Mouse (Mus musculus) embryonic facial prominence, embryonic 10.5 days (tissue): Measurements from ENCODE around the gene Zfp13. TPM values are rescaled to one million over a fixed set of nuclear protein-coding genes. Genes with fewer than 3 reads are reported as not detected.
A peak's percentile ranks its signal among the peaks of the same experiment; 100 is the strongest.

Source experiments
- DNase-seq: peaks from one replicate; pipeline ENCODE4 v3.0.0-alpha.2; 2017; ENCODE audit warnings: low spot score
- H3K27ac ChIP-seq: fragments of 300-500 bp; sonication (generic); replicated peaks from 2 replicates; pipeline ENCODE4 v1.5.1; 2016; ENCODE audit warnings: mild to moderate bottlenecking
- H3K27me3 ChIP-seq: fragments of 300-500 bp; sonication (generic); replicated peaks from 2 replicates; pipeline ENCODE4 v1.6.1; 2016; ENCODE audit warnings: low read depth, mild to moderate bottlenecking; ENCODE audit not compliant: poor library complexity, severe bottlenecking
- H3K36me3 ChIP-seq: fragments of 300-500 bp; sonication (generic); replicated peaks from 2 replicates; pipeline ENCODE4 v1.6.1; 2016; ENCODE audit warnings: mild to moderate bottlenecking, moderate library complexity
- H3K4me1 ChIP-seq: fragments of 300-500 bp; sonication (generic); 2 replicates; pipeline ENCODE4 v1.6.1; 2016
- H3K4me3 ChIP-seq: fragments of 300-500 bp; sonication (generic); 2 replicates; pipeline ENCODE4 v1.5.1; 2016; ENCODE audit warnings: mild to moderate bottlenecking, moderate library complexity
- H3K9me3 ChIP-seq: fragments of 300-500 bp; sonication (generic); 2 replicates; pipeline ENCODE4 v1.6.1; 2016; ENCODE audit warnings: mild to moderate bottlenecking
- WGBS: fragments of 180-500 bp; shearing (Covaris S2); methylation state at CpG from one replicate; pipeline ENCODE4 v1.1.7; 2016; 5-methylcytosine and 5-hydroxymethylcytosine counted together
- polyA plus RNA-seq: library from polyadenylated mRNA; unstranded; fragments of >200 nt; fragmentation: Nextera tagmentation; extraction: Ambion mirVana; gene quantifications from 2 replicates; pipeline ENCODE4 v1.2.1, GENCODE M21; 2016

Zfp13 gene
- polyA plus RNA-seq, 1 experiment from 2014 or later: 24.4 TPM

DNA sequence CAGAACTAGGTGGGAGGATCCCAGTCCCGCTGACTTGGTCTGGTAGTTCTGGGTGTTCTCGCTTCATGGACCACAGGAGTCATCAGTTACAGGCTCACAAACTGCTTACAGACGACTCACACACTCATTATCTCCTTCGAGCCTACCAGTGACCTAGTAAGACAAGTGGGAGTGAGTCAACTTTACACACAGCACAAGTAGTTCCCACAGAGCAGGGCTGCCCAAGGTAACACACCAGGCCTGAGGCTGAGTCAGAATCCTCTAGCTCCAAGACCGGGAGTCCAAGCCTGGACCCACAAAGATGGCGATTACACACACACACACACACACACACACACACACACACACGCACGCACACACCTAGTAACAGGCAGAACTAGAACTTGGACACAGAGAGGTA, 14.5 kb downstream of the Zfp13 start:
- WGBS: 86% methylated on average over 8 of the region's 8 CpGs
- Histone ChIP-seq H3K27ac (no peak overlapping the region), H3K4me1 (peaks cover 25% of the 10 kb centered on the region), H3K36me3 (peaks cover 36% of the 10 kb centered on the region), H3K27me3 (no peaks in the 10 kb centered on the region), H3K4me3 (peak overlapping the region; percentile 73), H3K9me3 (no peaks in the 10 kb centered on the region)
- no peak for DNase-seq

DNA sequence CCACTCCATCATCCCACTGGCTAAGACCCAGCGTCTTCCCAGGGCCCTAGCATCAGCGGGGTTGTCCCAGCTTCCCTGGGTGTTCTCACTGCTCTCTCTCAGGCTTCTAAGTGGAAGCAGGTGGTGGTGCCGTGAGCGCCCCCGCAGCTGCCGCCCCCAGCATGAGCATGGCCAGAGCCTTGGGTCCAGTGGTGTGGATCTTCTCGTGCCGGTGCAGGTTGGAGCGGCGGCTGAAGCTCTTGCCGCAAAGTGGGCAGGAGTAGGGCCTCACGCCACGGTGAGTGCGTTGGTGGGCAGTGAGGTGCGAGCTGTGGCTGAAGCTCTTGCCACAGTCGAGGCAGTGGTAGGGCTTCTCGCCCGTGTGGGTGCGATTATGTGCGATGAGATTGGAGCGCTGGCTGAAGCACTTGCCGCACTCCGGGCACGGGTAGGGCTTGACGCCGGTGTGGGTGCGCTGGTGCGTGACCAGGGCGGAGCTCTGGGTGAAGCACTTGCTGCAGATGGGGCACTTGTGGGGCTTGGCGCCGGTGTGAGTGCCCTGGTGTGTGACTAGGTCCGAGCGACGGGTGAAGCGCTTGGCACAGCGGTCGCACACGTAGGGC, 23.2 kb downstream of the Zfp13 start:
- Histone ChIP-seq H3K4me3 (no peak overlapping the region), H3K4me1 (no peaks in the 10 kb centered on the region), H3K36me3 (peaks cover 89% of the 10 kb centered on the region), H3K27ac (no peak overlapping the region), H3K27me3 (no peaks in the 10 kb centered on the region), H3K9me3 (peaks cover 11% of the 10 kb centered on the region; the same call in 1 of the 2 replicates)
- no peak for DNase-seq
- 95% methylated on average over 38 of the region's 38 CpGs for WGBS

GRCm38 (mm10) chr17:23574130-23574529, 25.2 kb downstream of the Zfp13 start:
- Histone ChIP-seq H3K27me3 (no peaks in the 10 kb centered on the region), H3K36me3 (peaks cover 70% of the 10 kb centered on the region), H3K4me1 (no peaks in the 10 kb centered on the region), H3K4me3 (no peak overlapping the region), H3K27ac (no peak overlapping the region), H3K9me3 (peaks cover 11% of the 10 kb centered on the region; the same call in 1 of the 2 replicates)
- DNase-seq: no peak
- WGBS: 88% methylated on average over 8 of the region's 8 CpGs

DNA sequence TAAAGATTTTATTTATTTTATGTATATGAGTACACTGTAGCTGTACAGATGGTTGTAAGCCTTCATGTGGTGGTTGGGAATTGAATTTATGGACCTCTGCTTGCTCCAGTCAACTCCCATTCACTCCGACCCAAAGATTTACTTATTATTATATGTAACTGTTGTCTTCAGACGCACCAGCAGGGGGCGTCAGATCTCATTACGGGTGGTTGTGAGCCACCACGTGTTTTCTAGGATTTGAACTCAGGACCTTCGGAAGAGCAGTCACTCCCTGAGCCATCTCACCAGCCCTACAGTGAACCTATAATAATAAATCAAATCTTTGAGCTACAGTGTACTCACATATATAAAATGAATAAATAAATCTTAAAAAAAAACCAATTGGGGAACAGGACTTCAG, 27.2 kb downstream of the Zfp13 start:
- no peak overlapping the region for H3K4me3 ChIP-seq
- H3K9me3 ChIP-seq: peaks cover 11% of the 10 kb centered on the region; the same call in 1 of the 2 replicates
- no peaks in the 10 kb centered on the region for H3K4me1 ChIP-seq
- 79% methylated on average over 6 of the region's 6 CpGs for WGBS
- no peak for DNase-seq
- H3K36me3 ChIP-seq: peaks cover 50% of the 10 kb centered on the region
- H3K27ac ChIP-seq: no peak overlapping the region
- no peaks in the 10 kb centered on the region for H3K27me3 ChIP-seq

- Histone ChIP-seq H3K9me3 (peaks cover 5% of the 10 kb centered on the region; the same call in 1 of the 2 replicates), H3K36me3 (peaks cover 40% of the 10 kb centered on the region), H3K4me1 (no peaks in the 10 kb centered on the region), H3K27me3 (no peaks in the 10 kb centered on the region), H3K27ac (no peak overlapping the region), H3K4me3 (no peak overlapping the region)
- WGBS: 36% methylated on average over 5 of the region's 5 CpGs
- no peak for DNase-seq
These were observed 28.2 kb downstream of the Zfp13 start for GRCm38 (mm10) chr17:23571084-23571483.

DNA sequence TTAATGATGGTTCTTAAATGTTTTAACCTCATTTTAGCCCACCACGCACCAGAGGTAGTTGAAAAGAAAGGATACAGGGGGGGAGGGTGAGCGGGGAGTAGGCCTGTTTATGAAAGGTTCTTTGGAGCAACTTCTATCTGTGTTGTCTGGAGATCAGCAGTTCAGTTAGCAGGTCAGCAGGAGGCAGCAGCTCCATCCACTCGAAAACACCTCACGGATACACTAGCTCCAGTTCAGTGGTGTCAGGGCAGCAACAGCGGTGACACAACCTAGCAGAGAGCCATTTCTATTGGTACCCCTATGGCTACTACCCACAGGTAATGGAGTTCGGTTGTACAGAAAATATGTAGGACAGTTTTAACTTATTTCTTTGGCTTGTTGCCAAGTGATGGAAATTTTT, 29.3 kb downstream of the Zfp13 start:
- H3K4me3 ChIP-seq: no peak overlapping the region
- H3K36me3 ChIP-seq: peaks cover 30% of the 10 kb centered on the region
- H3K4me1 ChIP-seq: peaks cover 4% of the 10 kb centered on the region
- DNase-seq: peak; percentile 22
- WGBS: 49% methylated on average over 6 of the region's 6 CpGs
- H3K27ac ChIP-seq: no peak overlapping the region
- H3K27me3 ChIP-seq: no peaks in the 10 kb centered on the region
- no peaks in the 10 kb centered on the region for H3K9me3 ChIP-seq

- no peaks in the 10 kb centered on the region for H3K27me3 ChIP-seq
- H3K9me3 ChIP-seq: no peaks in the 10 kb centered on the region
- H3K4me3 ChIP-seq: no peak overlapping the region
- peaks cover 9% of the 10 kb centered on the region for H3K4me1 ChIP-seq
- H3K27ac ChIP-seq: no peak overlapping the region
- 38% methylated on average over 5 of the region's 5 CpGs for WGBS
- DNase-seq: peak; percentile 27
- peaks cover 14% of the 10 kb centered on the region for H3K36me3 ChIP-seq
These were observed 30.9 kb downstream of the Zfp13 start for GRCm38 (mm10) chr17:23568370-23568769.

GRCm38 (mm10) chr17:23566787-23567186, 32.5 kb downstream of the Zfp13 start:
- DNase-seq: no peak
- H3K4me3 ChIP-seq: no peak overlapping the region
- H3K36me3 ChIP-seq: 0 out of 2 replicates have a peak, but pooled peaks cover 2% of the 10 kb centered on the region
- peaks cover 16% of the 10 kb centered on the region for H3K4me1 ChIP-seq
- WGBS: 64% methylated on average over 5 of the region's 5 CpGs
- no peaks in the 10 kb centered on the region for H3K9me3 ChIP-seq
- no peak overlapping the region for H3K27ac ChIP-seq
- H3K27me3 ChIP-seq: no peaks in the 10 kb centered on the region

- peaks cover 25% of the 10 kb centered on the region for H3K36me3 ChIP-seq
- peak overlapping the region; percentile 96 for H3K27ac ChIP-seq
- H3K9me3 ChIP-seq: no peaks in the 10 kb centered on the region
- DNase-seq: no peak
- H3K27me3 ChIP-seq: no peaks in the 10 kb centered on the region
- WGBS: 2% methylated on average over 8 of the region's 8 CpGs
- H3K4me3 ChIP-seq: peak overlapping the region; percentile 85
- H3K4me1 ChIP-seq: peaks cover 16% of the 10 kb centered on the region
These were observed 34.9 kb downstream of the Zfp13 start for GRCm38 (mm10) chr17:23564368-23564715.

- Histone ChIP-seq H3K36me3 (peaks cover 31% of the 10 kb centered on the region), H3K27me3 (no peaks in the 10 kb centered on the region), H3K9me3 (no peaks in the 10 kb centered on the region), H3K4me1 (peaks cover 16% of the 10 kb centered on the region), H3K4me3 (peak within 1 kb of the TSS; percentile 85), H3K27ac (peak within 1 kb of the TSS; percentile 96)
- peak; percentile 97 for DNase-seq
- WGBS: 1% methylated on average over 59 of the region's 59 CpGs
These were observed 35.5 kb downstream of the Zfp13 start, which contains the start of gene Zfp213 for GRCm38 (mm10) chr17:23563595-23564367. TSS of gene Zfp213 (minus strand) at chr17:23564238.

DNA sequence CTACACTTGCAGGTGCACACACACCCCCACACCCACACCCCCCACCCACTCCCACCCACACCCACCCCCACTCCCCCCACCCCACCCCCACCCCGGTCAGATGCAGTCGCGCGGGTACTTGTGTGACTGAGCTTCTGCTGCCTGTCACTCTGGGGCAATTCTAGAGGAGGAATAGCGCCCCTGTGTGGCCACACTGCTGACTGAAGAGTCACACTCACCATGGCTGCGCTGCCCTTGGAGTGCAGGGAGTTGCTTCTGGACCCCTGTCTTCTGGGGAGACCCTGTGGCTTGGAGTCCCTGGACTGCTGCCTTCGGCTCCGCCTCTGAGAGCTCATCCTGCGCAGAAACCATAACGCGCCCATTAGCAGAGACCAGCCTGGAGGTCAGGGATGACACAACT, 39.5 kb downstream of the Zfp13 start:
- 57% methylated on average over 11 of the region's 11 CpGs for WGBS
- no peak overlapping the region for H3K4me3 ChIP-seq
- peak; percentile 42 for DNase-seq
- no peaks in the 10 kb centered on the region for H3K9me3 ChIP-seq
- peaks cover 9% of the 10 kb centered on the region for H3K4me1 ChIP-seq
- peaks cover 71% of the 10 kb centered on the region for H3K36me3 ChIP-seq
- no peak overlapping the region for H3K27ac ChIP-seq
- H3K27me3 ChIP-seq: no peaks in the 10 kb centered on the region

DNA sequence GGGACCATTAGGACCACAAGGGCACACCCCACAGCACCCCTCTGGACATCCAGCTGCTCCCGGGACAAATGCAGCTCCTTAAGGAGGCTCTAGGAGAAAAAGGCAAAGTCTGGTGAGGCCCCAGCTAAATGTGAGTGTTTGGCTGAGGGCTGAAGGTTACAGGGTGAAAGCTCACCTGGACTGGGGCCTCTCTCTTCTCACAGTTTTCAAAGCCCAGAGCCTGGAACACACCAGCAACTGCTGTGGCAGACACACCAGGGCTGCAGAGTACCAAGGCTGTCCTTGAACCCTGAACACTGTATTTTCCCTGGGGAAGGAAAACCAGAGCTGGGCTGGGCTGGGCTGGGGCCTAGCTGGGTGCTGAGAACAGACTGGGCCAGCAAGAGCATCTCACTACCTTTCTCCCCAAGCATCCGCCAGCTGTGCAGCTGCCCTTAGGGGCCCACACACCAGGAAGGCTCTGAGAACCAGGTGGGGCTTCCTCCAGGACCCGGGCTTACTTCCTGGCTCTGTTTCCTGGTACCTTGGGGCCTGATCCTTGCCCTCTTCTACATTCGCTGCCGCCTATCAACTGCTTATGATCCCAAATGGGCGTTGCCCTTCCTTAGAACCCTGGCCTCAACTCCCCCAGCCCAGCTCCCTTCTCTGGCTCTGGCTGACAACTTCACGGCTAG, 43.9 kb downstream of the Zfp13 start:
- DNase-seq: no peak
- WGBS: 85% methylated on average over 7 of the region's 7 CpGs
- Histone ChIP-seq H3K36me3 (peaks cover 59% of the 10 kb centered on the region), H3K4me3 (no peak overlapping the region), H3K9me3 (no peaks in the 10 kb centered on the region), H3K4me1 (peaks cover 11% of the 10 kb centered on the region), H3K27me3 (no peaks in the 10 kb centered on the region), H3K27ac (no peak overlapping the region)
